Mouse (Mus musculus): Measurements from ENCODE around the gene Sphkap. TPM values are rescaled to one million over a fixed set of nuclear protein-coding genes. Genes with fewer than 3 reads are reported as not detected.

The Sphkap gene
- 3.1 and 3.3 TPM in 2 replicates for polyA plus RNA-seq (2014; fragmentation: Nextera tagmentation; extraction: Ambion mirVana)

- H3K27ac ChIP-seq (ENCODE audit: low read depth): no peak within 1 kb of the TSS
- H3K9me3 ChIP-seq (ENCODE audit: control insufficient read depth, low read length): no peaks in the 10 kb centered on the region
- peaks cover 6% of the 10 kb centered on the region; the same call in 1 of the 2 replicates for H3K27me3 ChIP-seq (replicated peaks; ENCODE audit: control insufficient read depth, insufficient read depth, low read length)
- H3K36me3 ChIP-seq (ENCODE audit: control insufficient read depth, insufficient read depth, low read length): no peaks in the 10 kb centered on the region
- DNase-seq (ENCODE audit: low spot score) (peak; percentile 78), ATAC-seq (replicated peaks; ENCODE audit: low FRiP score, low TSS enrichment, low read depth) (peak; percentile 75)
- 3% methylated on average over 16 of the region's 16 CpGs for WGBS
- H3K4me3 ChIP-seq (ENCODE audit: low read depth, low read length): peak within 1 kb of the TSS; percentile 41
- H3K4me2 ChIP-seq (ENCODE audit: low read length): peak within 1 kb of the TSS; percentile 77
- no peaks in the 10 kb centered on the region for H3K4me1 ChIP-seq (replicated peaks; ENCODE audit: control insufficient read depth, insufficient read depth, low read length)
- peak within 1 kb of the TSS; percentile 30; the same call in 1 of the 2 replicates for H3K9ac ChIP-seq (ENCODE audit: low read length)
Observed at GRCm38 (mm10) chr1:83408021-83408464, at the start of gene Sphkap. Gene Sphkap, minus strand, starts transcription at chr1:83408200.

DNA sequence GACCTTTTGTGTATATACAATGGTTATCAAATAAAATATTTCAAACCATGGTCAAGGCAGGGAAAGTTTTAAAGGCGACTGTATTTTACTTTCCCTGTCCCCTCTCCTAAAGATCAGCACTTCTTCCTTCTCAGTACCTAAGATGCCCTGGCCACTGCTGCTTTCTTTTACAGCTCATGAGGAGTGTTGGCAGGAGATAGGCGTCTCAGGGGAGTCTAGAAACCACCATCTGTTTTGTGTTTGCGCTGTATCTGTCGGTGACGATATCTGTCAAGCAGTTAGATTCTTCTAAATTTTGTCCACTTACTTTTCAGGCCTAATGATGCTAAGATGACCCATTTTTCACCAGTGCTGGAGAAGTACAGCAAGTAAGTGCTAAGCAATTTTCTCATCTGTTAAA is 43.3 kb upstream of the Sphkap start:
- Histone ChIP-seq H3K4me1 (replicated peaks; ENCODE audit: control insufficient read depth, insufficient read depth, low read length) (no peaks in the 10 kb centered on the region), H3K9ac (ENCODE audit: low read length) (no peak overlapping the region), H3K27me3 (replicated peaks; ENCODE audit: control insufficient read depth, insufficient read depth, low read length) (no peaks in the 10 kb centered on the region), H3K9me3 (ENCODE audit: control insufficient read depth, low read length) (no peaks in the 10 kb centered on the region), H3K4me2 (ENCODE audit: low read length) (no peak overlapping the region), H3K27ac (ENCODE audit: low read depth) (no peak overlapping the region), H3K4me3 (ENCODE audit: low read depth, low read length) (no peak overlapping the region), H3K36me3 (ENCODE audit: control insufficient read depth, insufficient read depth, low read length) (no peaks in the 10 kb centered on the region)
- DNase-seq (ENCODE audit: low spot score) (no peak), ATAC-seq (replicated peaks; ENCODE audit: low FRiP score, low TSS enrichment, low read depth) (no peak)
- 55% methylated on average over 5 of the region's 5 CpGs for WGBS

- 86% methylated on average over 2 of the region's 2 CpGs for WGBS
- Histone ChIP-seq H3K4me1 (replicated peaks; ENCODE audit: control insufficient read depth, insufficient read depth, low read length) (no peaks in the 10 kb centered on the region), H3K9me3 (ENCODE audit: control insufficient read depth, low read length) (no peaks in the 10 kb centered on the region), H3K27me3 (replicated peaks; ENCODE audit: control insufficient read depth, insufficient read depth, low read length) (no peaks in the 10 kb centered on the region), H3K9ac (ENCODE audit: low read length) (no peak overlapping the region), H3K4me3 (ENCODE audit: low read depth, low read length) (no peak overlapping the region), H3K36me3 (ENCODE audit: control insufficient read depth, insufficient read depth, low read length) (no peaks in the 10 kb centered on the region), H3K27ac (ENCODE audit: low read depth) (no peak overlapping the region), H3K4me2 (ENCODE audit: low read length) (no peak overlapping the region)
- no peak for ATAC-seq (replicated peaks; ENCODE audit: low FRiP score, low TSS enrichment, low read depth)
- no peak for DNase-seq (ENCODE audit: low spot score)
Observed at GRCm38 (mm10) chr1:83440422-83440821, 32.4 kb upstream of the Sphkap start.

- Histone ChIP-seq H3K27me3 (replicated peaks; ENCODE audit: control insufficient read depth, insufficient read depth, low read length) (no peaks in the 10 kb centered on the region), H3K27ac (ENCODE audit: low read depth) (no peak overlapping the region), H3K9me3 (ENCODE audit: control insufficient read depth, low read length) (no peaks in the 10 kb centered on the region), H3K4me1 (replicated peaks; ENCODE audit: control insufficient read depth, insufficient read depth, low read length) (no peaks in the 10 kb centered on the region), H3K9ac (ENCODE audit: low read length) (no peak overlapping the region), H3K4me3 (ENCODE audit: low read depth, low read length) (no peak overlapping the region), H3K4me2 (ENCODE audit: low read length) (no peak overlapping the region), H3K36me3 (ENCODE audit: control insufficient read depth, insufficient read depth, low read length) (no peaks in the 10 kb centered on the region)
- 94% methylated on average over 3 of the region's 3 CpGs for WGBS
- ATAC-seq (replicated peaks; ENCODE audit: low FRiP score, low TSS enrichment, low read depth) (no peak), DNase-seq (ENCODE audit: low spot score) (no peak)
Observed at GRCm38 (mm10) chr1:83433932-83434331, 25.9 kb upstream of the Sphkap start.

DNA sequence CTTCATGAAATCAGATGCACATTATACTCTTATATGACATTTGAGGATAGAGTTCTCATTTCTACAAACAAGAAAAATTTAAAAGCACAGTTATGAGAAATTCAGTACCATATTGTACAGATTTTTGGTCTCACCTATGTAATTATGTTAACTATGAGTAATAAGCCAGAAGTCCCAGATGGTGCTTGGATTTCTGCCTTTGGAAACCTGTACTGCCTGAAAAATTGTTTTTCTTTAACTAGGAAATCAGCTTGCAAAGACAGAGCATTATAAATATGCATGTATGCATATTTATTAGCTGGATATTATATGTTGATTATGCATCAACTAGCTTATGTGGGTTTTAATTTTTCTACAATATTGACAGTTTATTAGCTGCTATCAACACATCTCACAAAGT is 21.9 kb upstream of the Sphkap start:
- Histone ChIP-seq H3K4me1 (replicated peaks; ENCODE audit: control insufficient read depth, insufficient read depth, low read length) (no peaks in the 10 kb centered on the region), H3K9ac (ENCODE audit: low read length) (no peak overlapping the region), H3K27me3 (replicated peaks; ENCODE audit: control insufficient read depth, insufficient read depth, low read length) (no peaks in the 10 kb centered on the region), H3K36me3 (ENCODE audit: control insufficient read depth, insufficient read depth, low read length) (no peaks in the 10 kb centered on the region), H3K4me3 (ENCODE audit: low read depth, low read length) (no peak overlapping the region), H3K4me2 (ENCODE audit: low read length) (no peak overlapping the region), H3K27ac (ENCODE audit: low read depth) (no peak overlapping the region), H3K9me3 (ENCODE audit: control insufficient read depth, low read length) (no peaks in the 10 kb centered on the region)
- no peak for ATAC-seq (replicated peaks; ENCODE audit: low FRiP score, low TSS enrichment, low read depth)
- DNase-seq (ENCODE audit: low spot score): no peak

GRCm38 (mm10) chr1:83407616-83408015 is 384 bp downstream of the Sphkap start:
- peak; percentile 62 for ATAC-seq (replicated peaks; ENCODE audit: low FRiP score, low TSS enrichment, low read depth)
- 2% methylated on average over 11 of the region's 11 CpGs for WGBS
- Histone ChIP-seq H3K4me3 (ENCODE audit: low read depth, low read length) (peak overlapping the region; percentile 41), H3K36me3 (ENCODE audit: control insufficient read depth, insufficient read depth, low read length) (no peaks in the 10 kb centered on the region), H3K4me1 (replicated peaks; ENCODE audit: control insufficient read depth, insufficient read depth, low read length) (no peaks in the 10 kb centered on the region), H3K9ac (ENCODE audit: low read length) (peak overlapping the region; percentile 30; the same call in 1 of the 2 replicates), H3K27me3 (replicated peaks; ENCODE audit: control insufficient read depth, insufficient read depth, low read length) (peaks cover 6% of the 10 kb centered on the region; the same call in 1 of the 2 replicates), H3K9me3 (ENCODE audit: control insufficient read depth, low read length) (no peaks in the 10 kb centered on the region), H3K4me2 (ENCODE audit: low read length) (peak overlapping the region; percentile 77), H3K27ac (ENCODE audit: low read depth) (no peak overlapping the region)
- DNase-seq (ENCODE audit: low spot score): no peak

- Histone ChIP-seq H3K9ac (ENCODE audit: low read length) (no peak overlapping the region), H3K27ac (ENCODE audit: low read depth) (no peak overlapping the region), H3K9me3 (ENCODE audit: control insufficient read depth, low read length) (no peaks in the 10 kb centered on the region), H3K4me2 (ENCODE audit: low read length) (peak overlapping the region; percentile 77), H3K36me3 (ENCODE audit: control insufficient read depth, insufficient read depth, low read length) (no peaks in the 10 kb centered on the region), H3K27me3 (replicated peaks; ENCODE audit: control insufficient read depth, insufficient read depth, low read length) (peaks cover 6% of the 10 kb centered on the region; the same call in 1 of the 2 replicates), H3K4me3 (ENCODE audit: low read depth, low read length) (peak overlapping the region; percentile 41; the same call in 1 of the 2 replicates), H3K4me1 (replicated peaks; ENCODE audit: control insufficient read depth, insufficient read depth, low read length) (no peaks in the 10 kb centered on the region)
- WGBS: 16% methylated on average over 8 of the region's 8 CpGs
- DNase-seq (ENCODE audit: low spot score): no peak
- ATAC-seq (replicated peaks; ENCODE audit: low FRiP score, low TSS enrichment, low read depth): 0 out of 2 replicates have a peak, but pooled peaks have one; percentile 23
Observed at GRCm38 (mm10) chr1:83406882-83407549, 984 bp downstream of the Sphkap start.

DNA sequence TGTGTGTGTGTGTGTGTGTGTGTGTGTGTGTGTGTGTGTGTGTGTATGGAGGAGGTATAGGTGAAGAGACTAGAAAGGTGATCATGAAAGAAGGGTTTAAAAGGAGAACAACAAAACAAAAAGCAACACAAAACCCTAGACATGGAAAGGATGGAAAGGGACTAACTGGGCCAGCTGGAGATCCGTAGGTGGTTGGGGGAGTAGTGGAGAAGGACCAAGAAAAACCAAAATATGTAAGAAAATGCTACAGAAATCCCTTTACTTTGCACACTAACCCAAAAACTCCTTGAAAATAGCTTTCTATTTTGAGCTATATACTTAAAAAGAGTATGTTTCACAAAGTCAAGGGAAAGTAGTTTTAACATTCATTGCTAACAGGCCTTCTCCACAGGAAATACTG is 6.9 kb downstream of the Sphkap start:
- Histone ChIP-seq H3K4me2 (ENCODE audit: low read length) (no peak overlapping the region), H3K36me3 (ENCODE audit: control insufficient read depth, insufficient read depth, low read length) (no peaks in the 10 kb centered on the region), H3K4me1 (replicated peaks; ENCODE audit: control insufficient read depth, insufficient read depth, low read length) (no peaks in the 10 kb centered on the region), H3K9me3 (ENCODE audit: control insufficient read depth, low read length) (no peaks in the 10 kb centered on the region), H3K27me3 (replicated peaks; ENCODE audit: control insufficient read depth, insufficient read depth, low read length) (no peaks in the 10 kb centered on the region), H3K27ac (ENCODE audit: low read depth) (no peak overlapping the region), H3K4me3 (ENCODE audit: low read depth, low read length) (no peak overlapping the region), H3K9ac (ENCODE audit: low read length) (no peak overlapping the region)
- WGBS: 67% methylated on average over 1 of the region's 1 CpGs
- no peak for DNase-seq (ENCODE audit: low spot score)
- no peak for ATAC-seq (replicated peaks; ENCODE audit: low FRiP score, low TSS enrichment, low read depth)

DNA sequence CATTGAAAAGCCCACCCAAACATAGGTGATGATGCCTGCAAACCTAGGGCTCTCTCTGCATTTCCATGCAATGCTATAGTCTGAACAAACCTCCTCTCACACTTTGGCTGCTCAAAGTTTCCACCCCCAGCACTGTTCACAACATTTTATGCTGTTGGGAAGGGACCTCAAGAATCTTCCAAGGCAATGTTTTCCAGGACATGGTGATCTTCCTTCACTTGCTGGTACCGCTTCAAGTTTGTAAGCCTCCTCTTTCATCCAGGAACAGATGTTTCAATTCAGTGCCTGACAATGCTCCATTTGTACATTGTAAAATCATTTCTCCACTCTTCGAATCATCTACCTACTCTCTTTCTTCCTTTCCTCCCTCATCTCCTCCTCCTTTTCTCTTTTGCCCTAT is 11.7 kb downstream of the Sphkap start:
- DNase-seq (ENCODE audit: low spot score): no peak
- no peak overlapping the region for H3K4me2 ChIP-seq (ENCODE audit: low read length)
- no peak overlapping the region for H3K9ac ChIP-seq (ENCODE audit: low read length)
- no peaks in the 10 kb centered on the region for H3K36me3 ChIP-seq (ENCODE audit: control insufficient read depth, insufficient read depth, low read length)
- H3K4me1 ChIP-seq (replicated peaks; ENCODE audit: control insufficient read depth, insufficient read depth, low read length): no peaks in the 10 kb centered on the region
- ATAC-seq (replicated peaks; ENCODE audit: low FRiP score, low TSS enrichment, low read depth): no peak
- H3K27me3 ChIP-seq (replicated peaks; ENCODE audit: control insufficient read depth, insufficient read depth, low read length): no peaks in the 10 kb centered on the region
- H3K27ac ChIP-seq (ENCODE audit: low read depth): no peak overlapping the region
- 88% methylated on average over 2 of the region's 2 CpGs for WGBS
- no peak overlapping the region for H3K4me3 ChIP-seq (ENCODE audit: low read depth, low read length)
- no peaks in the 10 kb centered on the region for H3K9me3 ChIP-seq (ENCODE audit: control insufficient read depth, low read length)

Data from intestine, embryonic 14.5 days (tissue).